Mouse (Mus musculus): ENCODE measurements around the gene 4931428L18Rik. TPM values are rescaled to one million over a fixed set of nuclear protein-coding genes. Genes with fewer than 3 reads are reported as not detected.
"Not testable (repeated sequence)": the region's sequence is repeated elsewhere in the genome, so short reads cannot be mapped to it uniquely, and the experiment has no call there.

Gene 4931428L18Rik
- polyA plus RNA-seq, 1 experiment: 1.0 TPM

DNA sequence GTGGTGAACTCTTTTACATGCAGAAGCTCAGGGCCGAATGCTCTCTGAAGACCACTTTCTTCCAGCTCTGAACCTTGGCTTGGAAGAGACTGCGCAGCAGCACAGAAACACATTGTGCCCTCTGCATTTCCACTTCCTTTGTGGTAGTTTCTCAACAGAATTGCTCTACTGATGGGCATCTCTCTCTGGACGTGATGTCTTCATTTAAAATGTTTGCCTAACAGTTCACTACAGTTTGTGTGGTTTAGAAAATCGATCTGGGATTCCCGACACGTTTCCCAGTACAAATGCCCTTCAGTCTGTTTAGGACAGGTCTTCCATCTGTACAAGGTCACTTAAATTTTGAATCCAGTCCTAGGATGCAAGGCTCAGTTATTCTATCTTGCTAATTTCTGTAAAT lies 206.4 kb downstream of the 4931428L18Rik start:
- TF ChIP-seq EP300 (IDR thresholded peaks at IDR 0.05; ENCODE audit: insufficient read depth, low read depth, low read length) (no peak), CTCF (IDR thresholded peaks at IDR 0.05; ENCODE audit: low read depth, low read length) (no peak), POLR2A (IDR thresholded peaks at IDR 0.05; ENCODE audit: insufficient read depth, low read length) (no peak)
- Histone ChIP-seq H3K9me3 (replicated peaks; ENCODE audit: control insufficient read depth, insufficient read depth, low read length, poor library complexity, severe bottlenecking) (no peaks in the 10 kb centered on the region), H3K27me3 (ENCODE audit: control insufficient read depth, insufficient read depth, low read length, poor library complexity, severe bottlenecking) (no peaks in the 10 kb centered on the region), H3K9ac (ENCODE audit: low read depth, poor library complexity, severe bottlenecking) (no peak overlapping the region), H3K4me3 (ENCODE audit: low read depth, low read length) (no peak overlapping the region), H3K4me1 (ENCODE audit: control insufficient read depth, insufficient read depth, low read length) (no peaks in the 10 kb centered on the region), H3K27ac (ENCODE audit: insufficient read depth, low read length) (no peak overlapping the region), H3K36me3 (ENCODE audit: control insufficient read depth, insufficient read depth, low read length, poor library complexity, severe bottlenecking) (no peaks in the 10 kb centered on the region)

DNA sequence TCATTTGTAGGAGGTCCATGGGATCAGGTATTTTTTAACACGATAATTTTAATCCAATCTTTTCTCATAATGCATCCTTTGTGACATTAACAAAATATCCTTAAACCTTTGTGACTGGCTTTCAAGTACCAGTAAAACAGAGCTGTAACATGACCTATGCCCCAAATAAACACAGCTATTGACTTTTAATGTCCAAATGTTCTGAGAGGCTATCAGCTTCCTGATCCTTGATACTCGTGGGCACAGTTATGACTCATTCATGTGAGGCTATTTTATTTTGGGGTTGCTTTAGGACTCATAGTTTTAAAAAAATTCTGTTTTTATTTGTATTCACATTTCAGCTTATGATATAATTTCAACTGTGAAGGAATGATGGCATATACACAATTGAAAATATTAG lies 207.2 kb downstream of the 4931428L18Rik start:
- H3K27ac ChIP-seq (ENCODE audit: insufficient read depth, low read length): no peak overlapping the region
- H3K27me3 ChIP-seq (ENCODE audit: control insufficient read depth, insufficient read depth, low read length, poor library complexity, severe bottlenecking): no peaks in the 10 kb centered on the region
- H3K4me3 ChIP-seq (ENCODE audit: low read depth, low read length): no peak overlapping the region
- TF ChIP-seq POLR2A (IDR thresholded peaks at IDR 0.05; ENCODE audit: insufficient read depth, low read length) (no peak), EP300 (IDR thresholded peaks at IDR 0.05; ENCODE audit: insufficient read depth, low read depth, low read length) (no peak), CTCF (IDR thresholded peaks at IDR 0.05; ENCODE audit: low read depth, low read length) (no peak)
- H3K9me3 ChIP-seq (replicated peaks; ENCODE audit: control insufficient read depth, insufficient read depth, low read length, poor library complexity, severe bottlenecking): no peaks in the 10 kb centered on the region
- no peaks in the 10 kb centered on the region for H3K36me3 ChIP-seq (ENCODE audit: control insufficient read depth, insufficient read depth, low read length, poor library complexity, severe bottlenecking)
- no peak overlapping the region for H3K9ac ChIP-seq (ENCODE audit: low read depth, poor library complexity, severe bottlenecking)
- H3K4me1 ChIP-seq (ENCODE audit: control insufficient read depth, insufficient read depth, low read length): no peaks in the 10 kb centered on the region

DNA sequence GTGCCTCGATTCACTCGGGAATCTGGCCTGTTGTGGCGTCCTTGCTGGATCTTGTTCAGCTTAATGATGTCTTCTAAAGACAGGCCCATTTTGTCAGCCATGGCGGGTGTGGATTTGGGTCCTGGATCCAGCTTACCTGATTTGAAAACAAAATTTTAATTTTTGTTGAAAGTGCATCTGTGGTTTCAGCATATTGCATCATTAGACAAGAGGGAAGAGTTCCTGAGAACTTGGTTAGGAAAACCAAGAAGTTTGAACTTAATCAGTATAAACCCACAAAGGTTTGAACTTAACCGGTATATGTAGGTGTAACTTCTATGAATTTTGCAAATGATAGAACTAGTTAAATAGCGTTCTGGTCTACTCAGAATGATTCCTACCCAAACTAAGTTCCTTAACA lies 244.6 kb downstream of the 4931428L18Rik start, which contains the start of gene AC153137.1:
TSS of gene AC153137.1 (minus strand) at position 101 of the 400 bp plus-strand sequence.
- H3K9me3 ChIP-seq (replicated peaks; ENCODE audit: control insufficient read depth, insufficient read depth, low read length, poor library complexity, severe bottlenecking); H3K4me1 ChIP-seq (ENCODE audit: control insufficient read depth, insufficient read depth, low read length); H3K4me3 ChIP-seq (ENCODE audit: low read depth, low read length); H3K9ac ChIP-seq (ENCODE audit: low read depth, poor library complexity, severe bottlenecking); H3K27me3 ChIP-seq (ENCODE audit: control insufficient read depth, insufficient read depth, low read length, poor library complexity, severe bottlenecking); H3K36me3 ChIP-seq (ENCODE audit: control insufficient read depth, insufficient read depth, low read length, poor library complexity, severe bottlenecking); H3K27ac ChIP-seq (ENCODE audit: insufficient read depth, low read length): not testable (repeated sequence)

DNA sequence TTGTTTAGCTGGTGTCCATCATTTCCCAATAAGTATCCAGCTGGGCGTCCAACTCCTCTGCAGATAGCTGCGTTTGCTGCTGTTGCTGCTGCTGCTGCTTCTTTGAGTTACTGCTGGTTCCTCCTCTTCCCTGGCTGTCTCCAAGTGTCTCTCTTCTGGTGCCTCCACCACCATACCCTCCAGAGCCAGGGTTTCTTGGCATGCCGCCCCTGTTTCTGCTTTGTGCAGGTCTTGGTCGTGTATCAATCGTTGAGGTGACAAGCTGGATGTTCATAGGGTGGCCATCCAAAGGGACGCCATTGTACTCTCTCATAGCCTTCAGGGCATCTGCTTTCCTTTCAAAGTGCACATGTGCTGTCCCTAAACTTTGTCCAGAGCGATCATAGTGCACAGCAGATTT lies 245.2 kb downstream of the 4931428L18Rik start:
- H3K27ac ChIP-seq (ENCODE audit: insufficient read depth, low read length); H3K27me3 ChIP-seq (ENCODE audit: control insufficient read depth, insufficient read depth, low read length, poor library complexity, severe bottlenecking); H3K36me3 ChIP-seq (ENCODE audit: control insufficient read depth, insufficient read depth, low read length, poor library complexity, severe bottlenecking); H3K9ac ChIP-seq (ENCODE audit: low read depth, poor library complexity, severe bottlenecking); H3K4me3 ChIP-seq (ENCODE audit: low read depth, low read length); H3K4me1 ChIP-seq (ENCODE audit: control insufficient read depth, insufficient read depth, low read length); H3K9me3 ChIP-seq (replicated peaks; ENCODE audit: control insufficient read depth, insufficient read depth, low read length, poor library complexity, severe bottlenecking): not testable (repeated sequence)

DNA sequence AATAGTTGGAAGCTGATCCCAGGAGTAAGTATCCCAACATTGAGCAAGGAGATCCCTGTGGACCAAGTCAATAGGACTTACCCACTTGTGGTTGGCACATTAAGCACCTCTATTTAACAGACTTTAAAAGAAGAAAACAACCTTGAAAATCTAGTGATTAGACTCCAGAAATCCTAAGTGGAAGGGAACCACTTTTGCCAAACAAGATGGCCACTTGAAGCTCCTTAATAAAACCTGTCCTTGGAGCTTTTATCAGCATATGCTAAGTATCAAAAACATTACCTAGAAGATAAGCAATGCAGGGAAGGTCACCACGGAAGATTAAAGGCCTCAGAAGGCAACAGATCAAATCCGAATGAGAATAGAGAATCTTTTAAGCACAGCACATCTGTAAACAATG lies 270.7 kb downstream of the 4931428L18Rik start:
- Histone ChIP-seq H3K9ac (ENCODE audit: low read depth, poor library complexity, severe bottlenecking) (no peak overlapping the region), H3K4me1 (ENCODE audit: control insufficient read depth, insufficient read depth, low read length) (peaks cover 1% of the 10 kb centered on the region), H3K9me3 (replicated peaks; ENCODE audit: control insufficient read depth, insufficient read depth, low read length, poor library complexity, severe bottlenecking) (no peaks in the 10 kb centered on the region), H3K27ac (ENCODE audit: insufficient read depth, low read length) (no peak overlapping the region), H3K27me3 (ENCODE audit: control insufficient read depth, insufficient read depth, low read length, poor library complexity, severe bottlenecking) (no peaks in the 10 kb centered on the region), H3K4me3 (ENCODE audit: low read depth, low read length) (no peak overlapping the region), H3K36me3 (ENCODE audit: control insufficient read depth, insufficient read depth, low read length, poor library complexity, severe bottlenecking) (peaks cover 5% of the 10 kb centered on the region)
- TF ChIP-seq EP300 (IDR thresholded peaks at IDR 0.05; ENCODE audit: insufficient read depth, low read depth, low read length): no peak
- TF ChIP-seq POLR2A (IDR thresholded peaks at IDR 0.05; ENCODE audit: insufficient read depth, low read length): no peak
- TF ChIP-seq CTCF (IDR thresholded peaks at IDR 0.05; ENCODE audit: low read depth, low read length): no peak

DNA sequence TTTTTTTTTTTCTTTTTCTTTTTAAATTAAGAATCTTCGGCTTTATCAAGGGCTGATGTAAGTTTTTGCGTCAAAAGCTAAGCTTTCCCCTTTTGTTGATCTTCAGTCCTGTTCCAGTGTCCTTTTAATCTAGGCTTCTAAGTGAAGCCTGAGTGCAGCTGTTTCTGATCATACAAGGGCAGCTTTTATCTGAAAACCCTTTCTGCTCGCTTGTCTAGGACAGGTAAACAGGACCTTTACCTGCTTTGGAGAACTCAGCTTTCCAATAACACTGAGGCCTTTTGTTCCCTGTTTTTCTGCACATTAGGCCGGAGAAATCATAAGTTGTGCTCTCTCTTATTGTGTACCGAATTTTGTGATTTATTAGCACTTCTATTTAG lies 272.0 kb downstream of the 4931428L18Rik start:
- Histone ChIP-seq H3K4me1 (ENCODE audit: control insufficient read depth, insufficient read depth, low read length) (peaks cover 1% of the 10 kb centered on the region), H3K36me3 (ENCODE audit: control insufficient read depth, insufficient read depth, low read length, poor library complexity, severe bottlenecking) (peaks cover 8% of the 10 kb centered on the region), H3K4me3 (ENCODE audit: low read depth, low read length) (peak overlapping the region; percentile 44), H3K9me3 (replicated peaks; ENCODE audit: control insufficient read depth, insufficient read depth, low read length, poor library complexity, severe bottlenecking) (no peaks in the 10 kb centered on the region), H3K27ac (ENCODE audit: insufficient read depth, low read length) (peak overlapping the region; percentile 85), H3K9ac (ENCODE audit: low read depth, poor library complexity, severe bottlenecking) (peak overlapping the region; percentile 86), H3K27me3 (ENCODE audit: control insufficient read depth, insufficient read depth, low read length, poor library complexity, severe bottlenecking) (no peaks in the 10 kb centered on the region)
- no peak for TF ChIP-seq EP300 (IDR thresholded peaks at IDR 0.05; ENCODE audit: insufficient read depth, low read depth, low read length)
- no peak for TF ChIP-seq POLR2A (IDR thresholded peaks at IDR 0.05; ENCODE audit: insufficient read depth, low read length)
- no peak for TF ChIP-seq CTCF (IDR thresholded peaks at IDR 0.05; ENCODE audit: low read depth, low read length)

Measured in ES-Bruce4 (cell line).